Mouse (Mus musculus) limb, embryonic 12.5 days (tissue): ENCODE results near the gene Mgst1. TPM values are rescaled to one million over a fixed set of nuclear protein-coding genes. Genes with fewer than 3 reads are reported as not detected.

Experiments used
- ATAC-seq: fragments of 200-750 bp; cut with Nextera tagmentation; 2 replicates; pipeline ENCODE4 v1.8.0; 2017; ENCODE audit warnings: low read depth, moderate TSS enrichment; ENCODE audit not compliant: insufficient number of reproducible peaks, insufficient read depth, low FRiP score, low TSS enrichment
- H3K27ac ChIP-seq: fragments of 300-500 bp; sonication (generic); 2 replicates; pipeline ENCODE4 v1.5.1; 2016; ENCODE audit warnings: mild to moderate bottlenecking, moderate library complexity
- H3K27me3 ChIP-seq: fragments of 300-500 bp; sonication (generic); 2 replicates; pipeline ENCODE4 v1.6.1; 2016; ENCODE audit warnings: mild to moderate bottlenecking, moderate library complexity
- H3K36me3 ChIP-seq: fragments of 300-500 bp; sonication (generic); 2 replicates; pipeline ENCODE4 v1.6.1; 2016; ENCODE audit warnings: mild to moderate bottlenecking, moderate library complexity
- H3K4me1 ChIP-seq: fragments of 300-500 bp; sonication (generic); replicated peaks from 2 replicates; pipeline ENCODE4 v1.6.1; 2016
- H3K4me2 ChIP-seq: fragments of 300-500 bp; sonication (generic); 2 replicates; pipeline ENCODE4 v1.6.1; 2016; ENCODE audit warnings: mild to moderate bottlenecking, moderate library complexity
- H3K4me3 ChIP-seq: fragments of 300-500 bp; sonication (generic); replicated peaks from 2 replicates; pipeline ENCODE4 v1.5.1; 2016; ENCODE audit warnings: mild to moderate bottlenecking
- H3K9ac ChIP-seq: fragments of 300-500 bp; sonication (generic); replicated peaks from 2 replicates; pipeline ENCODE4 v1.6.1; 2016; ENCODE audit warnings: mild to moderate bottlenecking, moderate library complexity
- H3K9me3 ChIP-seq: fragments of 300-500 bp; sonication (generic); 2 replicates; pipeline ENCODE4 v1.6.1; 2016; ENCODE audit warnings: mild to moderate bottlenecking, moderate library complexity
- WGBS: fragments of 180-500 bp; shearing (Covaris S2); methylation state at CpG from one replicate; pipeline ENCODE4 v1.1.7; 2016; 5-methylcytosine and 5-hydroxymethylcytosine counted together
- polyA plus RNA-seq: library from polyadenylated mRNA; unstranded; fragments of >200 nt; fragmentation: Nextera tagmentation; extraction: Ambion mirVana; gene quantifications from 2 replicates; pipeline ENCODE4 v1.2.1, GENCODE M21; 2016

Gene Mgst1
- polyA plus RNA-seq, 1 experiment from 2014 or later: 128 TPM

DNA sequence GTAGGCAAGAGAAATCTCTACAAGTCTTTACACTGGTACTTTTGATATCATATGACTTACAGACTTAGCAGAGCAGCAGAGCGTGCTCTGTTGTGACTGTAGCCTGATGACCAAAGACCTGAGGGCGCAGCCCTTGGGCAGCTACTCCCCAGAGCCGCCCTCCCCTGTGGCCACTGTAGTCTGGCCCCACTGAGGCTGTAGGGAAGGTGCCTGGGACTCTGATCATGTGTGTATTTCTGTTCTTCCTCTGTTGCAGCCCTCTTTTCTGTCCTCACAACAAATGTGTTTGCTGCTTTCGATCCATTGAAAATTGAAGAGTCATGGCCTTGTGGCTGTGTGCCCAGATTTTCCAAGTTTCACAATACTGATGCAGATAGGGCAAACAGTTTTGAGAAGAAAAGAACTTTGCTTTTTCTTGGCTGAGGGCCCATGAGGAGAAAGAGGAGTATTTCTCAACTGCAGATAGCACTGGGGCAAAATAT lies 1.0 kb downstream of the Mgst1 start:
- ATAC-seq: no peak
- H3K9ac ChIP-seq: peak overlapping the region; percentile 55; the same call in 1 of the 2 replicates
- H3K4me1 ChIP-seq: peaks cover 36% of the 10 kb centered on the region
- no peaks in the 10 kb centered on the region for H3K36me3 ChIP-seq
- H3K27ac ChIP-seq: peak overlapping the region; percentile 54; the same call in 1 of the 2 replicates
- H3K27me3 ChIP-seq: no peaks in the 10 kb centered on the region
- H3K4me3 ChIP-seq: peak overlapping the region; percentile 46
- WGBS: 52% methylated on average over 4 of the region's 4 CpGs
- no peaks in the 10 kb centered on the region for H3K9me3 ChIP-seq
- H3K4me2 ChIP-seq: peak overlapping the region; percentile 58

GRCm38 (mm10) chr6:138142604-138143003 lies 2.5 kb downstream of the Mgst1 start:
- Histone ChIP-seq H3K9me3 (no peaks in the 10 kb centered on the region), H3K4me2 (no peak overlapping the region), H3K27me3 (no peaks in the 10 kb centered on the region), H3K36me3 (no peaks in the 10 kb centered on the region), H3K27ac (no peak overlapping the region), H3K4me1 (peaks cover 36% of the 10 kb centered on the region), H3K4me3 (no peak overlapping the region), H3K9ac (no peak overlapping the region)
- WGBS: 85% methylated on average over 7 of the region's 7 CpGs
- ATAC-seq: no peak

DNA sequence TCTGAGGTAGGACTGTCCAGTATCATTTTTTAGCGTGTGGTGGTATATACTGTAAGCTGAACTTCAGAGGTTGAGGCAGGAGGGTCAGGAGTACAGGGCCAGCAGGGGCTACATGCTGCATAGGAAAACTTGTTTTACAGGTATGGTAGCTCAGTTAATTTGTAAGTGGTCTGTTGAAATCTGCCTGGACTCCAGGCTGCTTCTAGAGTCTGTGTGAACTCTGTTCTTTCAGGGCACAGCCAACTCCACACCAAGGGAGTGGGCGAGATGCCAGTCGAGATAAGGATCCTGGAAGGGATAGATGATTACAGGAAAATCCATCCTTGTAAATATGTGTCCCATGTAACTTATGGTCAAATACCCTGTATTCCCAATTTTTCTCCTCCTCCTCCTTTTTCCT lies 3.3 kb downstream of the Mgst1 start:
- peak overlapping the region; percentile 69 for H3K27ac ChIP-seq
- no peaks in the 10 kb centered on the region for H3K27me3 ChIP-seq
- peaks cover 3% of the 10 kb centered on the region for H3K36me3 ChIP-seq
- H3K4me2 ChIP-seq: peak overlapping the region; percentile 45
- H3K4me1 ChIP-seq: peaks cover 36% of the 10 kb centered on the region
- H3K9ac ChIP-seq: no peak overlapping the region
- no peaks in the 10 kb centered on the region for H3K9me3 ChIP-seq
- peak overlapping the region; percentile 9; the same call in 1 of the 2 replicates for H3K4me3 ChIP-seq
- 62% methylated on average over 3 of the region's 3 CpGs for WGBS
- ATAC-seq: no peak

GRCm38 (mm10) chr6:138153111-138153510 lies 13.0 kb downstream of the Mgst1 start:
- Histone ChIP-seq H3K4me1 (no peaks in the 10 kb centered on the region), H3K9me3 (no peaks in the 10 kb centered on the region), H3K9ac (no peak overlapping the region), H3K36me3 (peaks cover 44% of the 10 kb centered on the region), H3K4me2 (no peak overlapping the region), H3K27me3 (no peaks in the 10 kb centered on the region), H3K27ac (no peak overlapping the region), H3K4me3 (no peak overlapping the region)
- ATAC-seq: no peak
- WGBS: 29% methylated on average over 5 of the region's 5 CpGs

DNA sequence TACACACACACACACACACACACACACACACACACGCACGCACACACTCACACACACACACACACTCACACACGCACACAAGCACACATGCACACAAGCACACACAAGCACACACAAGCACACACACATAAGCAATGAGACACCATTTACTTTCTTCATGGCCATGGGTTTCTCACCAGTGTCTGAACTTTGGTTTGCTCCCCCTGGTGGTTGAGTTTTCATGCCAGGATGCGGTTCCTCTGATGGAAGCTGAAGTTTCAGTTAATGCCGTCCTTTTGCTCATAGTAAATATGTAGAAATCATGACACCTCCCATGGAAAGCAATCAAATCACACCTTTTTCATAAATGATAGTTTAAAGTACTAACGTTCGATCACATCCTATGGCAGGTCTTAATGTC lies 23.8 kb downstream of the Mgst1 start:
- H3K4me1 ChIP-seq: no peaks in the 10 kb centered on the region
- H3K27me3 ChIP-seq: no peaks in the 10 kb centered on the region
- no peak overlapping the region for H3K4me3 ChIP-seq
- H3K9ac ChIP-seq: no peak overlapping the region
- H3K36me3 ChIP-seq: no peaks in the 10 kb centered on the region
- H3K9me3 ChIP-seq: no peaks in the 10 kb centered on the region
- H3K4me2 ChIP-seq: no peak overlapping the region
- no peak for ATAC-seq
- H3K27ac ChIP-seq: no peak overlapping the region
- 83% methylated on average over 7 of the region's 7 CpGs for WGBS

GRCm38 (mm10) chr6:138171480-138172224 lies 31.5 kb downstream of the Mgst1 start:
- Histone ChIP-seq H3K9ac (no peak overlapping the region), H3K4me1 (no peaks in the 10 kb centered on the region), H3K27me3 (no peaks in the 10 kb centered on the region), H3K4me2 (no peak overlapping the region), H3K9me3 (no peaks in the 10 kb centered on the region), H3K27ac (no peak overlapping the region), H3K4me3 (no peak overlapping the region), H3K36me3 (no peaks in the 10 kb centered on the region)
- 71% methylated on average over 15 of the region's 15 CpGs for WGBS
- peak; percentile 52; the same call in 1 of the 2 replicates for ATAC-seq

Other genes starting within 250 kb of the Mgst1 start
- gene Slc15a5, start 60.4 kb upstream of the Mgst1 start, polyA plus RNA-seq: not detected in 2 replicates